21 mouse cellular contexts compared by ENCODE assay signal in the genomic region with DNA sequence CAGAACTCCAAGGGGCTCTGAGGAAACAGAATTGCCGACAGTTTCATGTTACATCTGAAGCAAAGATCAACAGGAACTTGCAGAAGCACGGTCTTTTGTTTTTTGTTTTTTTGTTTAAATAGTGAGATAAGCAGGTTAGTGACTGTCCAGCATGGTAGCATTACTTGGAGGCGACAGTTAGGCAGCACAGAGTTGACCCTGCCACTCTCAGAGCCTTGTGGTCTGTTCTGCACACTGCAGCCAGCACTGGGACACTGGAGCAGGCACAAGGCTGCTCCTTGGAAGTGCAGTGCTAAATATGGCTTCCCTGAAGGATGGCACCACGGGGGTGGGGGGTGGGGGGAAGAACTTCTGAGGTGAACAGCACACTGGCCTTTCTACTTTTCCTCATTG. TPM values are rescaled to one million over a fixed set of nuclear protein-coding genes. Genes with fewer than 3 reads are reported as not detected.
DNase-seq lines count a peak whose midpoint lies in the region; ATAC-seq and TF ChIP-seq lines count a peak whose summit lies in the region.
"Had no signal": no experiment of that assay in that cellular context is flagged by ENCODE, and none has a peak within 500 bp of the region (broad histone marks: within the 10 kb centered on the region; RNA-seq: fewer than 3 reads in every experiment).

No protein-coding gene starts in this region.

- 37% methylated on average over 4 of the region's 4 CpGs for WGBS in heart, postnatal 0 days
- WGBS in liver, adult 2 months = 42% methylated on average over 4 of the region's 4 CpGs

- H3K79me2 ChIP-seq in liver, adult 2 months (ENCODE audit: control insufficient read depth, insufficient read depth, low read length) = no peaks in the 10 kb centered on the region

- intact Hi-C loops in gastrocnemius, adult 2 months (cut with DNase I) = no loop called here

- H3K36me3 ChIP-seq in heart, postnatal 0 days (replicated peaks; ENCODE audit: control insufficient read depth, insufficient read depth, low read length) = no peaks in the 10 kb centered on the region; the same call in 1 of the 2 replicates
- H3K36me3 ChIP-seq in liver, adult 2 months (ENCODE audit: control insufficient read depth, insufficient read depth, low read length) = no peaks in the 10 kb centered on the region

- H3K9me3 ChIP-seq in heart, postnatal 0 days (replicated peaks; ENCODE audit: control insufficient read depth, low read length) = no peaks in the 10 kb centered on the region
- H3K9me3 ChIP-seq: midbrain, embryonic 13.5 days; neural tube, embryonic 15.5 days had no signal

- H3K27ac ChIP-seq in gastrocnemius, adult 2 months = no peak overlapping the region
- H3K27ac ChIP-seq in heart, postnatal 0 days (ENCODE audit: low read depth) = no peak overlapping the region; the same call in 1 of the 2 replicates
- H3K27ac ChIP-seq in liver, adult 2 months (replicated peaks; ENCODE audit: insufficient read depth, low read depth, low read length) = 0 out of 2 replicates have a peak overlapping the region, but pooled peaks have one; percentile 45
- H3K27ac ChIP-seq: layer of hippocampus, adult 2 months; midbrain, embryonic 13.5 days; neural tube, embryonic 15.5 days; stomach, postnatal 0 days had no signal

- DNase-seq in gastrocnemius, adult 2 months = no peak
- no peak for DNase-seq in gastrocnemius, adult 8-10 months (ENCODE audit: low spot score in 2 of 2)
- DNase-seq in heart, postnatal 0 days (ENCODE audit: low spot score) = no peak
- DNase-seq in heart, adult 18-20 months = no peak
- DNase-seq in liver, adult 2 months (ENCODE audit: extremely low read depth, low read depth, low spot score) = no peak
- no peak for DNase-seq in liver
- peak; percentile 5 for DNase-seq in urinary bladder, postnatal 25 days (ENCODE audit: low spot score)
- DNase-seq in urinary bladder, postnatal 14 days (ENCODE audit: low spot score) = no peak
- DNase-seq: adrenal gland, postnatal 10 days; cerebellum, adult 18-20 months; cerebellum, postnatal 36 days; kidney, adult 9 months; right cerebral cortex, postnatal 25 days; thymus, postnatal 36 days had no signal

- TF ChIP-seq POLR2A in liver, adult 2 months (IDR thresholded peaks at IDR 0.05; ENCODE audit: extremely low read depth, insufficient read depth, low read length) = no peak

- peaks cover 23% of the 10 kb centered on the region; the same call in 1 of the 2 replicates for H3K4me1 ChIP-seq in heart, postnatal 0 days (ENCODE audit: control insufficient read depth, insufficient read depth)
- peaks cover 11% of the 10 kb centered on the region for H3K4me1 ChIP-seq in liver, adult 2 months (ENCODE audit: control insufficient read depth, insufficient read depth, low read length)
- H3K4me1 ChIP-seq: midbrain, embryonic 13.5 days; neural tube, embryonic 15.5 days had no signal

- H3K9ac ChIP-seq in heart, postnatal 0 days (replicated peaks; ENCODE audit: low read depth, low read length) = no peak overlapping the region
- H3K9ac ChIP-seq in liver, adult 2 months (ENCODE audit: low read depth, low read length) = no peak overlapping the region
- H3K9ac ChIP-seq: midbrain, embryonic 13.5 days; neural tube, embryonic 15.5 days had no signal

- TF ChIP-seq EP300 in heart, postnatal 0 days (IDR thresholded peaks at IDR 0.05; ENCODE audit: low read depth) = no peak

- H3K27me3 ChIP-seq in heart, postnatal 0 days (ENCODE audit: control insufficient read depth, insufficient read depth, low read length) = no peaks in the 10 kb centered on the region
- H3K27me3 ChIP-seq in liver, adult 2 months (ENCODE audit: control insufficient read depth, insufficient read depth, low read length) = no peaks in the 10 kb centered on the region

- 0 out of 2 replicates have a peak, but pooled peaks have one; percentile 27 for ATAC-seq in heart, postnatal 0 days (ENCODE audit: insufficient read depth, low read depth)
- ATAC-seq: forebrain, embryonic 16.5 days; midbrain, embryonic 13.5 days had no signal

- no peak overlapping the region for H3K4me3 ChIP-seq in gastrocnemius, adult 2 months
- no peak overlapping the region for H3K4me3 ChIP-seq in heart, postnatal 0 days (ENCODE audit: low read depth, low read length)
- H3K4me3 ChIP-seq in liver, adult 2 months (ENCODE audit: insufficient read depth, low read depth, low read length) = no peak overlapping the region
- H3K4me3 ChIP-seq: erythroblast, embryonic 14.5 days; layer of hippocampus, adult 2 months; midbrain, embryonic 13.5 days; myocyte; neural tube, embryonic 15.5 days had no signal

- peak; percentile 13; the same call in 1 of the 2 replicates for TF ChIP-seq CTCF in gastrocnemius, adult 2 months (IDR thresholded peaks at IDR 0.05)
- TF ChIP-seq CTCF in heart, postnatal 0 days (IDR thresholded peaks at IDR 0.05; ENCODE audit: low read depth) = no peak
- 0 out of 2 replicates have a peak, but pooled peaks have one; percentile 8 for TF ChIP-seq CTCF in liver, adult 2 months (IDR thresholded peaks at IDR 0.05; ENCODE audit: low read depth, low read length)

- no peak overlapping the region for H3K4me2 ChIP-seq in heart, postnatal 0 days (ENCODE audit: low read depth, low read length)
- H3K4me2 ChIP-seq: midbrain, embryonic 13.5 days; neural tube, embryonic 15.5 days had no signal

RNA-seq across cellular contexts. Expression of gene Zfp36l2, which starts 7.3 kb away (rescaled TPM):
- 10 to 100 TPM in 1 of 2 experiments, 1 to 10 TPM in 1; 9.7 to 10.1 TPM for total RNA-seq in gastrocnemius, adult 2 months (2021)
- total RNA-seq in gastrocnemius, adult 8-10 months (2022) = 10 to 100 TPM in 1 of 4 experiments, 1 to 10 TPM in 3; 5.1 to 10.3 (median 7.5) TPM
- 14.0 and 15.0 TPM in 2 replicates for total RNA-seq in heart, postnatal 0 days (2014; rRNA removed; ENCODE audit: low replicate concordance)
- polyA plus RNA-seq in heart, postnatal 0 days (2015; fragmentation: Nextera tagmentation; extraction: Ambion mirVana) = 4.5 and 4.7 TPM in 2 replicates
- total RNA-seq in heart, adult 18-20 months (2021) = 10 to 100 TPM; 18.7 to 22.8 TPM
- 18.7 and 22.3 TPM in 2 replicates for total RNA-seq in liver, adult 2 months (2014; rRNA removed)
- polyA plus RNA-seq in liver, adult 2 months (2012; rRNA removed) = 17.3 and 26.5 TPM in 2 replicates
